Mouse (Mus musculus) small intestine, adult 2 months (tissue): Measurements from ENCODE around the gene Cog3. TPM values are rescaled to one million over a fixed set of nuclear protein-coding genes. Genes with fewer than 3 reads are reported as not detected.

Experiments used
- H3K27ac ChIP-seq: fragments of 200-500 bp; 2 replicates; pipeline ENCODE4 v1.5.1; 2012; ENCODE audit warnings: low read depth, low read length, control low read depth, inconsistent platforms; ENCODE audit not compliant: insufficient read depth
- H3K27me3 ChIP-seq: fragments of 200-500 bp; 2 replicates; pipeline ENCODE4 v1.6.1; 2012; ENCODE audit warnings: mild to moderate bottlenecking, moderate library complexity, low read length, inconsistent platforms; ENCODE audit not compliant: control insufficient read depth, insufficient read depth
- H3K36me3 ChIP-seq: fragments of 200-500 bp; 2 replicates; pipeline ENCODE4 v1.6.1; 2012; ENCODE audit warnings: mild to moderate bottlenecking, low read length, control low read depth, inconsistent platforms; ENCODE audit not compliant: control insufficient read depth, insufficient read depth
- H3K4me1 ChIP-seq: fragments of 200-500 bp; 2 replicates; pipeline ENCODE4 v1.6.1; 2012; ENCODE audit warnings: low read length, inconsistent platforms, mixed read lengths; ENCODE audit not compliant: control insufficient read depth, insufficient read depth, insufficient read length
- H3K4me3 ChIP-seq: fragments of 200-500 bp; 2 replicates; pipeline ENCODE4 v1.5.1; 2012; ENCODE audit warnings: low read depth, mild to moderate bottlenecking, control low read depth, inconsistent platforms, low read length, moderate library complexity
- CTCF ChIP-seq: fragments of 200-500 bp; IDR thresholded peaks from 2 replicates; pipeline ENCODE4 v1.5.1; 2012; ENCODE audit warnings: low read depth, mild to moderate bottlenecking, control low read depth, inconsistent platforms, low read length, moderate library complexity, mixed read lengths; ENCODE audit not compliant: insufficient replicate concordance, insufficient read length; ENCODE audit errors: extremely low read depth
- POLR2A ChIP-seq: fragments of 200-500 bp; IDR thresholded peaks from 2 replicates; pipeline ENCODE4 v1.6.1; 2012; ENCODE audit warnings: low read depth, mild to moderate bottlenecking, control low read depth, inconsistent platforms, low read length, moderate library complexity
- WGBS: fragments of 180-500 bp; shearing (Covaris S2); methylation state at CpG from one replicate; pipeline ENCODE4 v1.1.7; 2018; 5-methylcytosine and 5-hydroxymethylcytosine counted together
- polyA plus RNA-seq: library from polyadenylated mRNA; depleted of rRNA; stranded (reverse); fragments of >200 nt; gene quantifications from 2 replicates; pipeline ENCODE4 v1.2.3, GENCODE M21; 2012

The Cog3 gene
- polyA plus RNA-seq, 1 experiment = 5.7 TPM

DNA sequence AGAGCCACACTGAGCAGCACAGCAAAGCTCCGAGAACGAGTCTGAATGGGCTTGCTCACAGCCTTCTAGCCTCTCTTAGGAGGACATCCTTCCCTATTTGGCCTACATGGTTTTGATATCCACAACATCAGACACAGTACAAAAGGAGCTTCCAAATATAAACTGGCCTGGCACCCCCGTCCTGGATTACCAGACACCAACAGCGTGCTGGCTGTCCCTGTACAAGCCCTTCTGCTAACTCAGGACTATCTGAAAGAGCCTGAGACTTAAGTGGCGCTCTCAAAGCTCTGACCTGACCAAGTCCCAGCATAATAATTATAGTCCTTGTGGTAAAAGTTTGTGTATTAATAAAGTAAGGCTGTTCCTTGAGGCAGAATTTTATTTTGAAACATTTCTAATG lies 34.2 kb downstream of the Cog3 start:
- Histone ChIP-seq H3K27ac (no peak overlapping the region), H3K27me3 (no peaks in the 10 kb centered on the region), H3K4me1 (no peaks in the 10 kb centered on the region), H3K4me3 (no peak overlapping the region), H3K36me3 (peaks cover 65% of the 10 kb centered on the region)
- TF ChIP-seq CTCF (no peak), POLR2A (no peak)
- 96% methylated on average over 5 of the region's 5 CpGs for WGBS

- Histone ChIP-seq H3K36me3 (peaks cover 73% of the 10 kb centered on the region), H3K4me3 (no peak overlapping the region), H3K4me1 (no peaks in the 10 kb centered on the region), H3K27ac (no peak overlapping the region), H3K27me3 (no peaks in the 10 kb centered on the region)
- TF ChIP-seq POLR2A (no peak), CTCF (no peak)
- WGBS = 91% methylated on average over 4 of the region's 4 CpGs
Measured at GRCm38 (mm10) chr14:75716410-75716809, 37.9 kb downstream of the Cog3 start.

GRCm38 (mm10) chr14:75713661-75714060 lies 40.7 kb downstream of the Cog3 start:
- 82% methylated on average over 4 of the region's 4 CpGs for WGBS

DNA sequence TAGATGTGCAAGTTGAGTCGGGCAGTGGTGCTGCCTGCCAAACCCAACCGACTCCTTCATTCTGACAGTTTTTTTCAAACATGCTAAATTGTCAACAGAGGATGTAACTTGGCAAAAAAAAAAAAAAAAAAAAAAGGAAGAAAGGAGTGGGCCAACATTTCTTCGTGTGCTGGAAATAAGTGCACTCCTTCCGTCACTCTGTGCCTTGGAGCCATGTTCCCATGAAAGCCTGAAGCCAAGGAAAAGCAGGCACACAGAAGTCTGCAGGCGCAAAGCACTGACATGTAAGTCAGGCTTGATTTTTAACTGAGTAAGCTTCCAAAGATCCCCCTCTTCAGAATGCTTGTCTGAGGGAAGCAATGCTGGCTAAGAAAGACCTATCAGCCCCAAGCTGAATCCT lies 41.6 kb downstream of the Cog3 start:
- Histone ChIP-seq H3K27ac (no peak overlapping the region), H3K4me3 (no peak overlapping the region)
- WGBS = 80% methylated on average over 5 of the region's 5 CpGs

More at GRCm38 (mm10) chr14:75713661-75714060, 40.7 kb downstream of the Cog3 start:
- Histone ChIP-seq H3K4me1 (no peaks in the 10 kb centered on the region), H3K27me3 (no peaks in the 10 kb centered on the region), H3K4me3 (no peak overlapping the region), H3K36me3 (peaks cover 72% of the 10 kb centered on the region), H3K27ac (no peak overlapping the region)
- TF ChIP-seq CTCF (no peak), POLR2A (no peak)

GRCm38 (mm10) chr14:75711731-75712130 lies 42.6 kb downstream of the Cog3 start:
- TF ChIP-seq POLR2A = no peak
- TF ChIP-seq CTCF = no peak
- Histone ChIP-seq H3K4me1 (no peaks in the 10 kb centered on the region), H3K27ac (no peak overlapping the region), H3K36me3 (peaks cover 65% of the 10 kb centered on the region), H3K27me3 (no peaks in the 10 kb centered on the region), H3K4me3 (no peak overlapping the region)
- 95% methylated on average over 3 of the region's 3 CpGs for WGBS

More for the DNA sequence above, 41.6 kb downstream of the Cog3 start:
- H3K36me3 ChIP-seq = peaks cover 66% of the 10 kb centered on the region
- H3K27me3 ChIP-seq = no peaks in the 10 kb centered on the region
- TF ChIP-seq POLR2A (no peak), CTCF (no peak)
- no peaks in the 10 kb centered on the region for H3K4me1 ChIP-seq

GRCm38 (mm10) chr14:75708986-75709385 lies 45.3 kb downstream of the Cog3 start:
- TF ChIP-seq POLR2A (no peak), CTCF (no peak)
- 90% methylated on average over 1 of the region's 1 CpGs for WGBS
- peaks cover 53% of the 10 kb centered on the region for H3K36me3 ChIP-seq

DNA sequence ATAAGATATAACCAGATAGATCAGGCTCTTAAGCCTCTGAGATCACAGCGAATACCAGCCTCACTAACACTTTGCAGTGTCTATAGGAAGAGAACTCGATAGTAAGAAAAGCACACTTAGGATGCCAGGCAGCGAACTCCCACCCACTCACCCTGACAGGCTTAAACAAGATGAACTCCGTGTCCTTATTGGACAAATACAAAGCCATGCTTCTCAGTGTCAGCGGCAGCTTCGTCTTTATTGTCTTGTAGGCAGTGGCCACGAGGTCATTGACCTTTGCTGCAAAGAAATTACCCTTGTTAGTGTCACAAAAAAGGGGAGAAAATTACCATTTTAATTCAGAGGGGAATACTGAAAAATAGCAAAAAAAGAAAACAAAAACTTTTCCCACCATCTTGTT lies 46.5 kb downstream of the Cog3 start:
- no peaks in the 10 kb centered on the region for H3K27me3 ChIP-seq
- H3K4me1 ChIP-seq = no peaks in the 10 kb centered on the region
- no peak overlapping the region for H3K27ac ChIP-seq
- H3K36me3 ChIP-seq = peaks cover 56% of the 10 kb centered on the region
- H3K4me3 ChIP-seq = no peak overlapping the region
- WGBS = 80% methylated on average over 7 of the region's 7 CpGs
- TF ChIP-seq CTCF (no peak), POLR2A (no peak)

More at GRCm38 (mm10) chr14:75708986-75709385, 45.3 kb downstream of the Cog3 start:
- Histone ChIP-seq H3K4me3 (no peak overlapping the region), H3K4me1 (no peaks in the 10 kb centered on the region), H3K27ac (no peak overlapping the region), H3K27me3 (no peaks in the 10 kb centered on the region)

- WGBS = 85% methylated on average over 4 of the region's 4 CpGs
- no peak for TF ChIP-seq CTCF
- TF ChIP-seq POLR2A = no peak
- H3K36me3 ChIP-seq = peaks cover 54% of the 10 kb centered on the region
- H3K4me1 ChIP-seq = no peaks in the 10 kb centered on the region
- no peaks in the 10 kb centered on the region for H3K27me3 ChIP-seq
- no peak overlapping the region for H3K27ac ChIP-seq
- no peak overlapping the region for H3K4me3 ChIP-seq
Measured at GRCm38 (mm10) chr14:75706647-75707046, 47.7 kb downstream of the Cog3 start.
